Mouse (Mus musculus) megakaryocyte, embryonic 14.5 days (primary cell): ENCODE results near the gene Bhlhe40.

Experiments
- FLI1 ChIP-seq: IDR thresholded peaks from 2 replicates; pipeline ENCODE4 v1.6.1; 2012; ENCODE audit warnings: low read length, inconsistent platforms, mixed read lengths
- GATA1 ChIP-seq: IDR thresholded peaks from 3 replicates; pipeline ENCODE4 v1.6.1; 2012; ENCODE audit warnings: mixed read lengths, low read length, inconsistent platforms, borderline replicate concordance

DNA sequence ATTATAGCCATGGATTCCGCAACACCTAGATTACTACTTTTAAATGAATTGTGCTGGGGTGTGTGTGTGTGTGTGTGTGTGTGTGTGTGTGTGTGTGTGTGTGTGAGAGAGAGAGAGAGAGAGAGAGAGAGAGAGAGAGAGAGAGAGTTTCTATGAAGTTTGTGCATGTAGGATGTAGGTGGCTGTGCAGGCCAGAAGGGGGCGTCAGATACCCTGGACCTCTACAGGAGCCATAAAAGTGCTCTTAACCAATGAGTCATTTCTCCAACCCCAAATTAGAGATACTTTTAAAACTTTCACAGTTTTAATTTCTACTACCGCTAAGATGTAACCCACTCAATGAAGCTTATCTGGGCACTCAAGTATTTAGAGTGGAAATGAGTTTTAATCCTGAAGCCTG lies 50.2 kb downstream of the Bhlhe40 start:
- TF ChIP-seq FLI1, result no peak
- TF ChIP-seq GATA1, result no peak
